Mouse (Mus musculus): ENCODE results near the gene Myh9. TPM values are rescaled to one million over a fixed set of nuclear protein-coding genes. Genes with fewer than 3 reads are reported as not detected.

Gene Myh9
- polyA plus RNA-seq (2014; fragmentation: Nextera tagmentation; extraction: Ambion mirVana) = 7.3 and 14.8 TPM in 2 replicates

GRCm38 (mm10) chr15:77842047-77842843 is at the start of gene Myh9:
Myh9 (minus strand) TSS chr15:77842175.
- DNase-seq (peak; percentile 99), ATAC-seq (ENCODE audit: low FRiP score, low TSS enrichment) (peak; percentile 97)
- Histone ChIP-seq H3K36me3 (ENCODE audit: control insufficient read depth, insufficient read depth, low read length) (no peaks in the 10 kb centered on the region), H3K4me1 (ENCODE audit: control insufficient read depth, insufficient read depth, low read length) (peaks cover 21% of the 10 kb centered on the region), H3K27me3 (ENCODE audit: control insufficient read depth, insufficient read depth, low read length) (0 out of 2 replicates have a peak, but pooled peaks cover 2% of the 10 kb centered on the region), H3K9ac (replicated peaks; ENCODE audit: low read length) (peak within 1 kb of the TSS; percentile 66), H3K4me2 (ENCODE audit: low read length) (peak within 1 kb of the TSS; percentile 94), H3K27ac (replicated peaks; ENCODE audit: low read depth, low read length) (peak within 1 kb of the TSS; percentile 82), H3K4me3 (replicated peaks; ENCODE audit: low read depth, low read length) (peak within 1 kb of the TSS; percentile 82), H3K9me3 (ENCODE audit: control insufficient read depth, low read length) (no peaks in the 10 kb centered on the region)
- under 1% methylated on average over 46 of the region's 46 CpGs for WGBS

- Histone ChIP-seq H3K4me1 (ENCODE audit: control insufficient read depth, insufficient read depth, low read length) (no peaks in the 10 kb centered on the region), H3K4me2 (ENCODE audit: low read length) (no peak overlapping the region), H3K4me3 (replicated peaks; ENCODE audit: low read depth, low read length) (no peak overlapping the region), H3K9ac (replicated peaks; ENCODE audit: low read length) (no peak overlapping the region), H3K27me3 (ENCODE audit: control insufficient read depth, insufficient read depth, low read length) (no peaks in the 10 kb centered on the region), H3K36me3 (ENCODE audit: control insufficient read depth, insufficient read depth, low read length) (no peaks in the 10 kb centered on the region), H3K27ac (replicated peaks; ENCODE audit: low read depth, low read length) (no peak overlapping the region), H3K9me3 (ENCODE audit: control insufficient read depth, low read length) (no peaks in the 10 kb centered on the region)
- ATAC-seq (ENCODE audit: low FRiP score, low TSS enrichment) = no peak
- 89% methylated on average over 8 of the region's 8 CpGs for WGBS
- DNase-seq = no peak
Observed at GRCm38 (mm10) chr15:77891766-77892165, 49.8 kb upstream of the Myh9 start.

GRCm38 (mm10) chr15:77889761-77890422 is 47.9 kb upstream of the Myh9 start:
- ATAC-seq (ENCODE audit: low FRiP score, low TSS enrichment) (no peak), DNase-seq (no peak)
- Histone ChIP-seq H3K27me3 (ENCODE audit: control insufficient read depth, insufficient read depth, low read length) (no peaks in the 10 kb centered on the region), H3K36me3 (ENCODE audit: control insufficient read depth, insufficient read depth, low read length) (no peaks in the 10 kb centered on the region), H3K27ac (replicated peaks; ENCODE audit: low read depth, low read length) (no peak overlapping the region), H3K4me3 (replicated peaks; ENCODE audit: low read depth, low read length) (no peak overlapping the region), H3K4me2 (ENCODE audit: low read length) (no peak overlapping the region), H3K9me3 (ENCODE audit: control insufficient read depth, low read length) (no peaks in the 10 kb centered on the region), H3K9ac (replicated peaks; ENCODE audit: low read length) (no peak overlapping the region), H3K4me1 (ENCODE audit: control insufficient read depth, insufficient read depth, low read length) (no peaks in the 10 kb centered on the region)
- WGBS = 49% methylated on average over 4 of the region's 4 CpGs

GRCm38 (mm10) chr15:77888286-77888685 is 46.3 kb upstream of the Myh9 start:
- H3K27ac ChIP-seq (replicated peaks; ENCODE audit: low read depth, low read length) = no peak overlapping the region
- WGBS = 54% methylated on average over 7 of the region's 7 CpGs
- H3K36me3 ChIP-seq (ENCODE audit: control insufficient read depth, insufficient read depth, low read length) = no peaks in the 10 kb centered on the region
- H3K9ac ChIP-seq (replicated peaks; ENCODE audit: low read length) = no peak overlapping the region
- no peaks in the 10 kb centered on the region for H3K27me3 ChIP-seq (ENCODE audit: control insufficient read depth, insufficient read depth, low read length)
- H3K4me3 ChIP-seq (replicated peaks; ENCODE audit: low read depth, low read length) = no peak overlapping the region
- DNase-seq (no peak), ATAC-seq (ENCODE audit: low FRiP score, low TSS enrichment) (no peak)
- no peaks in the 10 kb centered on the region for H3K9me3 ChIP-seq (ENCODE audit: control insufficient read depth, low read length)
- no peaks in the 10 kb centered on the region for H3K4me1 ChIP-seq (ENCODE audit: control insufficient read depth, insufficient read depth, low read length)
- no peak overlapping the region for H3K4me2 ChIP-seq (ENCODE audit: low read length)

GRCm38 (mm10) chr15:77887093-77887488 is 45.1 kb upstream of the Myh9 start:
- H3K27me3 ChIP-seq (ENCODE audit: control insufficient read depth, insufficient read depth, low read length) = no peaks in the 10 kb centered on the region
- WGBS = 47% methylated on average over 1 of the region's 1 CpGs

GRCm38 (mm10) chr15:77886369-77887092 is 44.6 kb upstream of the Myh9 start:
- Histone ChIP-seq H3K36me3 (ENCODE audit: control insufficient read depth, insufficient read depth, low read length) (no peaks in the 10 kb centered on the region), H3K4me3 (replicated peaks; ENCODE audit: low read depth, low read length) (no peak overlapping the region), H3K4me1 (ENCODE audit: control insufficient read depth, insufficient read depth, low read length) (no peaks in the 10 kb centered on the region), H3K27ac (replicated peaks; ENCODE audit: low read depth, low read length) (no peak overlapping the region), H3K9me3 (ENCODE audit: control insufficient read depth, low read length) (no peaks in the 10 kb centered on the region), H3K9ac (replicated peaks; ENCODE audit: low read length) (no peak overlapping the region), H3K27me3 (ENCODE audit: control insufficient read depth, insufficient read depth, low read length) (no peaks in the 10 kb centered on the region), H3K4me2 (ENCODE audit: low read length) (no peak overlapping the region)
- no peak for DNase-seq
- WGBS = 96% methylated on average over 4 of the region's 5 CpGs
- ATAC-seq (ENCODE audit: low FRiP score, low TSS enrichment) = no peak

More at GRCm38 (mm10) chr15:77887093-77887488, 45.1 kb upstream of the Myh9 start:
- ATAC-seq (ENCODE audit: low FRiP score, low TSS enrichment) = no peak
- Histone ChIP-seq H3K27ac (replicated peaks; ENCODE audit: low read depth, low read length) (no peak overlapping the region), H3K4me2 (ENCODE audit: low read length) (no peak overlapping the region), H3K4me1 (ENCODE audit: control insufficient read depth, insufficient read depth, low read length) (no peaks in the 10 kb centered on the region), H3K9me3 (ENCODE audit: control insufficient read depth, low read length) (no peaks in the 10 kb centered on the region), H3K36me3 (ENCODE audit: control insufficient read depth, insufficient read depth, low read length) (no peaks in the 10 kb centered on the region), H3K4me3 (replicated peaks; ENCODE audit: low read depth, low read length) (no peak overlapping the region), H3K9ac (replicated peaks; ENCODE audit: low read length) (no peak overlapping the region)
- no peak for DNase-seq

GRCm38 (mm10) chr15:77885945-77886344 is 44.0 kb upstream of the Myh9 start:
- H3K36me3 ChIP-seq (ENCODE audit: control insufficient read depth, insufficient read depth, low read length) = no peaks in the 10 kb centered on the region
- no peak overlapping the region for H3K4me2 ChIP-seq (ENCODE audit: low read length)
- H3K4me3 ChIP-seq (replicated peaks; ENCODE audit: low read depth, low read length) = no peak overlapping the region
- H3K27ac ChIP-seq (replicated peaks; ENCODE audit: low read depth, low read length) = no peak overlapping the region
- no peak for ATAC-seq (ENCODE audit: low FRiP score, low TSS enrichment)
- H3K4me1 ChIP-seq (ENCODE audit: control insufficient read depth, insufficient read depth, low read length) = no peaks in the 10 kb centered on the region
- no peaks in the 10 kb centered on the region for H3K27me3 ChIP-seq (ENCODE audit: control insufficient read depth, insufficient read depth, low read length)
- H3K9ac ChIP-seq (replicated peaks; ENCODE audit: low read length) = no peak overlapping the region
- H3K9me3 ChIP-seq (ENCODE audit: control insufficient read depth, low read length) = no peaks in the 10 kb centered on the region
- 90% methylated on average over 4 of the region's 4 CpGs for WGBS
- DNase-seq = no peak

- H3K4me1 ChIP-seq (ENCODE audit: control insufficient read depth, insufficient read depth, low read length) = no peaks in the 10 kb centered on the region
- no peak overlapping the region for H3K4me2 ChIP-seq (ENCODE audit: low read length)
- WGBS = 86% methylated on average over 6 of the region's 6 CpGs
- DNase-seq = no peak
- no peaks in the 10 kb centered on the region for H3K27me3 ChIP-seq (ENCODE audit: control insufficient read depth, insufficient read depth, low read length)
- H3K27ac ChIP-seq (replicated peaks; ENCODE audit: low read depth, low read length) = no peak overlapping the region
- ATAC-seq (ENCODE audit: low FRiP score, low TSS enrichment) = no peak
- no peak overlapping the region for H3K4me3 ChIP-seq (replicated peaks; ENCODE audit: low read depth, low read length)
- H3K9ac ChIP-seq (replicated peaks; ENCODE audit: low read length) = no peak overlapping the region
- H3K9me3 ChIP-seq (ENCODE audit: control insufficient read depth, low read length) = no peaks in the 10 kb centered on the region
- no peaks in the 10 kb centered on the region for H3K36me3 ChIP-seq (ENCODE audit: control insufficient read depth, insufficient read depth, low read length)
Observed at GRCm38 (mm10) chr15:77885159-77885558, 43.2 kb upstream of the Myh9 start.
